Mouse (Mus musculus) midbrain, embryonic 10.5 days (tissue): ENCODE measurements around the gene Vstm2l. TPM values are rescaled to one million over a fixed set of nuclear protein-coding genes. Genes with fewer than 3 reads are reported as not detected.

ENCODE experiments used
- DNase-seq: peaks from one replicate; pipeline ENCODE4 v3.0.0-alpha.2; 2017; ENCODE audit warnings: low spot score
- H3K27ac ChIP-seq: fragments of 300-500 bp; sonication (generic); replicated peaks from 2 replicates; pipeline ENCODE4 v1.5.1; 2016; ENCODE audit warnings: mild to moderate bottlenecking
- H3K27me3 ChIP-seq: fragments of 300-500 bp; sonication (generic); 2 replicates; pipeline ENCODE4 v1.6.1; 2016; ENCODE audit warnings: low read depth, mild to moderate bottlenecking; ENCODE audit not compliant: poor library complexity, severe bottlenecking
- H3K36me3 ChIP-seq: fragments of 300-500 bp; sonication (generic); 2 replicates; pipeline ENCODE4 v1.6.1; 2016; ENCODE audit warnings: mild to moderate bottlenecking, moderate library complexity
- H3K4me1 ChIP-seq: fragments of 300-500 bp; sonication (generic); 2 replicates; pipeline ENCODE4 v1.6.1; 2016
- H3K4me3 ChIP-seq: fragments of 300-500 bp; sonication (generic); 2 replicates; pipeline ENCODE4 v1.5.1; 2016; ENCODE audit warnings: mild to moderate bottlenecking, moderate library complexity
- H3K9me3 ChIP-seq: fragments of 300-500 bp; sonication (generic); replicated peaks from 2 replicates; pipeline ENCODE4 v1.6.1; 2016; ENCODE audit warnings: mild to moderate bottlenecking
- WGBS: fragments of 180-500 bp; shearing (Covaris S2); methylation state at CpG from one replicate; pipeline ENCODE4 v1.1.7; 2016; 5-methylcytosine and 5-hydroxymethylcytosine counted together
- polyA plus RNA-seq: library from polyadenylated mRNA; unstranded; fragments of >200 nt; fragmentation: Nextera tagmentation; extraction: Ambion mirVana; gene quantifications from 2 replicates; pipeline ENCODE4 v1.2.1, GENCODE M21; 2016

Gene Vstm2l
- polyA plus RNA-seq, 1 experiment from 2014 or later: 0.53 TPM

- no peak for DNase-seq
- Histone ChIP-seq H3K36me3 (no peaks in the 10 kb centered on the region), H3K27me3 (peaks cover 59% of the 10 kb centered on the region), H3K9me3 (no peaks in the 10 kb centered on the region), H3K27ac (no peak overlapping the region), H3K4me3 (peak overlapping the region; percentile 55), H3K4me1 (peaks cover 15% of the 10 kb centered on the region)
- WGBS: 2% methylated on average over 4 of the region's 4 CpGs
Measured at GRCm38 (mm10) chr2:157913705-157914104, 748 bp upstream of the Vstm2l start.

- Histone ChIP-seq H3K4me1 (peaks cover 17% of the 10 kb centered on the region), H3K4me3 (peak overlapping the region; percentile 55), H3K27ac (peak overlapping the region; percentile 69), H3K36me3 (no peaks in the 10 kb centered on the region), H3K9me3 (no peaks in the 10 kb centered on the region), H3K27me3 (peaks cover 60% of the 10 kb centered on the region)
- 44% methylated on average over 43 of the region's 43 CpGs for WGBS
- DNase-seq: no peak
Measured at GRCm38 (mm10) chr2:157914889-157915517, 550 bp downstream of the Vstm2l start.

- 7% methylated on average over 10 of the region's 10 CpGs for WGBS
- Histone ChIP-seq H3K4me1 (peaks cover 26% of the 10 kb centered on the region), H3K4me3 (no peak overlapping the region), H3K9me3 (no peaks in the 10 kb centered on the region), H3K36me3 (no peaks in the 10 kb centered on the region), H3K27ac (no peak overlapping the region), H3K27me3 (peaks cover 58% of the 10 kb centered on the region)
- no peak for DNase-seq
Measured at GRCm38 (mm10) chr2:157918529-157918928, 4.1 kb downstream of the Vstm2l start.

GRCm38 (mm10) chr2:157921551-157921950 lies 7.1 kb downstream of the Vstm2l start:
- no peak for DNase-seq
- no peaks in the 10 kb centered on the region for H3K9me3 ChIP-seq
- 72% methylated on average over 7 of the region's 7 CpGs for WGBS
- peaks cover 41% of the 10 kb centered on the region for H3K27me3 ChIP-seq
- peaks cover 18% of the 10 kb centered on the region for H3K4me1 ChIP-seq
- H3K27ac ChIP-seq: no peak overlapping the region
- no peaks in the 10 kb centered on the region for H3K36me3 ChIP-seq
- no peak overlapping the region for H3K4me3 ChIP-seq

GRCm38 (mm10) chr2:157923406-157923805 lies 9.0 kb downstream of the Vstm2l start:
- Histone ChIP-seq H3K36me3 (no peaks in the 10 kb centered on the region), H3K27me3 (peaks cover 38% of the 10 kb centered on the region), H3K9me3 (no peaks in the 10 kb centered on the region), H3K4me1 (peaks cover 30% of the 10 kb centered on the region), H3K4me3 (no peak overlapping the region), H3K27ac (peak overlapping the region; percentile 1; the same call in 1 of the 2 replicates)
- no peak for DNase-seq
- 18% methylated on average over 7 of the region's 7 CpGs for WGBS

- H3K27ac ChIP-seq: no peak overlapping the region
- H3K9me3 ChIP-seq: no peaks in the 10 kb centered on the region
- H3K4me1 ChIP-seq: peaks cover 26% of the 10 kb centered on the region
- no peaks in the 10 kb centered on the region for H3K36me3 ChIP-seq
- H3K27me3 ChIP-seq: peaks cover 33% of the 10 kb centered on the region
- DNase-seq: no peak
- 68% methylated on average over 5 of the region's 5 CpGs for WGBS
- no peak overlapping the region for H3K4me3 ChIP-seq
Measured at GRCm38 (mm10) chr2:157924504-157924903, 10.1 kb downstream of the Vstm2l start.

GRCm38 (mm10) chr2:157926502-157926901 lies 12.0 kb downstream of the Vstm2l start:
- Histone ChIP-seq H3K4me1 (peaks cover 26% of the 10 kb centered on the region), H3K36me3 (no peaks in the 10 kb centered on the region), H3K9me3 (no peaks in the 10 kb centered on the region), H3K4me3 (no peak overlapping the region), H3K27me3 (peaks cover 33% of the 10 kb centered on the region), H3K27ac (no peak overlapping the region)
- DNase-seq: no peak
- 69% methylated on average over 7 of the region's 7 CpGs for WGBS

- Histone ChIP-seq H3K9me3 (no peaks in the 10 kb centered on the region), H3K27ac (no peak overlapping the region), H3K4me3 (no peak overlapping the region), H3K4me1 (peaks cover 26% of the 10 kb centered on the region), H3K27me3 (peaks cover 32% of the 10 kb centered on the region), H3K36me3 (no peaks in the 10 kb centered on the region)
- no peak for DNase-seq
- 78% methylated on average over 3 of the region's 3 CpGs for WGBS
Measured at GRCm38 (mm10) chr2:157926927-157927326, 12.5 kb downstream of the Vstm2l start.

GRCm38 (mm10) chr2:157927397-157927796 lies 12.9 kb downstream of the Vstm2l start:
- Histone ChIP-seq H3K4me1 (peaks cover 26% of the 10 kb centered on the region), H3K27ac (peak overlapping the region; percentile 59; the same call in 1 of the 2 replicates), H3K27me3 (peaks cover 29% of the 10 kb centered on the region), H3K36me3 (no peaks in the 10 kb centered on the region), H3K9me3 (no peaks in the 10 kb centered on the region), H3K4me3 (no peak overlapping the region)
- DNase-seq: no peak
- 62% methylated on average over 20 of the region's 20 CpGs for WGBS

GRCm38 (mm10) chr2:157927815-157928214 lies 13.4 kb downstream of the Vstm2l start:
- peaks cover 29% of the 10 kb centered on the region for H3K27me3 ChIP-seq
- H3K4me3 ChIP-seq: no peak overlapping the region
- peak overlapping the region; percentile 59; the same call in 1 of the 2 replicates for H3K27ac ChIP-seq
- 10% methylated on average over 2 of the region's 2 CpGs for WGBS
- DNase-seq: no peak
- H3K9me3 ChIP-seq: no peaks in the 10 kb centered on the region
- peaks cover 23% of the 10 kb centered on the region for H3K4me1 ChIP-seq
- H3K36me3 ChIP-seq: no peaks in the 10 kb centered on the region

- Histone ChIP-seq H3K36me3 (no peaks in the 10 kb centered on the region), H3K4me3 (no peak overlapping the region), H3K27ac (no peak overlapping the region), H3K27me3 (peaks cover 8% of the 10 kb centered on the region; the same call in 1 of the 2 replicates), H3K4me1 (peaks cover 22% of the 10 kb centered on the region), H3K9me3 (no peaks in the 10 kb centered on the region)
- WGBS: 84% methylated on average over 4 of the region's 4 CpGs
- no peak for DNase-seq
Measured at GRCm38 (mm10) chr2:157932655-157933054, 18.2 kb downstream of the Vstm2l start.

- DNase-seq: no peak
- H3K4me3 ChIP-seq: no peak overlapping the region
- H3K36me3 ChIP-seq: no peaks in the 10 kb centered on the region
- H3K9me3 ChIP-seq: no peaks in the 10 kb centered on the region
- H3K27ac ChIP-seq: no peak overlapping the region
- 85% methylated on average over 11 of the region's 11 CpGs for WGBS
- H3K4me1 ChIP-seq: peaks cover 21% of the 10 kb centered on the region
- H3K27me3 ChIP-seq: peaks cover 32% of the 10 kb centered on the region
Measured at GRCm38 (mm10) chr2:157935444-157936171, 21.2 kb downstream of the Vstm2l start.

- 82% methylated on average over 4 of the region's 4 CpGs for WGBS
- Histone ChIP-seq H3K27me3 (peaks cover 42% of the 10 kb centered on the region), H3K9me3 (no peaks in the 10 kb centered on the region), H3K4me1 (peaks cover 32% of the 10 kb centered on the region), H3K36me3 (no peaks in the 10 kb centered on the region), H3K27ac (no peak overlapping the region), H3K4me3 (no peak overlapping the region)
- no peak for DNase-seq
Measured at GRCm38 (mm10) chr2:157936676-157937075, 22.2 kb downstream of the Vstm2l start.
